Mouse (Mus musculus): ENCODE data around the gene Acsf3.

Acsf3 gene

GRCm38 (mm10) chr8:122850641-122851240 lies 75.5 kb downstream of the Acsf3 start:
- no peak for DNase-seq (ENCODE audit: low spot score in 2 of 2)

DNA sequence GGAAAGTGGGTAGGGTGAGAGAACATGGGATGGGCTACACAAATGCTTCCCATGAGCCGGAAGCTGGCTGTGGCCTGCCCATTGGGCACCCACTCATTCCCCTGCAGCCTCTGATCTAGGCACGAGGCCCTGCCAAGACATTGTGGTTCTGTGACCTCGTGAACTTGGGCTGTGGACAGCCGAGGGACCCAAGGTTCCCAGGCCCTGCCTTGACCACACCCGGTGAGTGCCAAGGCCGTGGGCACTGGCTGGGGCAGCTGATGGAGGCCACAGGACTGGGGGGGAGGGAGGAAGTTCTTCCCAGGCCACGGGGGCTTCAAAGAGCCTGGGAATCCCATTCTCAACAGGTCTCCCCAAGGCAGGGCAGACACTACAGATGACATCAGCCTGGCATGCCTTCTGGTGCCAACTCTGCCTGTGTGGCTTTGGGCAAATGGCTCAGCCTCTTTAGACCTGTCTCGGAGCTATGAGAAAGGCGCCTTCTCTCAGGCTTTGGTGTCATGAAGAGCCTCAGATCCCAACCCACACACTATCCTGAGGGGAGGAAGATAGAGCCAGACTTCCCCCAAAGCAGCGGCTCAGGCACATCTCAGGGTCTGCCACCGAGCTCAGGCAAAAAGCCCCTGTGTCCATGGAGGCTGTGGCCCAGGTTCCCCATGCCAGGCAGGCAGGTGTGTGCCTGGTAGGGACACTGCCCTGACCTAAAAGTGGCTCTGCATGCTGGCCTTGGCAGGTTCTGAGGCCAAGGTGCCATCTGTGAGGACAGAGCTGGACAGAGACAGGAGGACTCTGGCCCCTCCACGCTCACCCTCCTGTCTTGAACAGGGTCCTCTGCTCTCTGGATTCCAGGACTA lies 76.6 kb downstream of the Acsf3 start:
- DNase-seq (ENCODE audit: low spot score in 2 of 2): no peak

DNA sequence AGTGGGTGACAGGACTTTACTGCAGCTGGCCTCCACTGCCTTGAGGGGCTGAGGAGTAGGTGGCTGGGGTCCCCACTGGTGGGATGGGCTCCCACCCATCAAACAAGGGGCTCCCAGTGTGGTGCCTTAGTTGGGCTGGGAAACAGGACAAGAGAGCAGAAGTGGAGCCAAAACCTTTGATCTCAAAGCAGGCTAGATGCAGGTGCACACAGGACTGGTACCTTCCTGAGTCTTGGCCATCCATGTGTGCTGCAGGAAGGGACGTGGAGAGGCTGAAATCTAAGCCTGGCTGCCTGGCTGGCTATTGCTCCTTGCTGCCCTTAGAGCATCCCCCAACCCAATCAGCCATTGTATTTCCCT lies 77.2 kb downstream of the Acsf3 start:
- DNase-seq (ENCODE audit: low spot score in 2 of 2): no peak

DNA sequence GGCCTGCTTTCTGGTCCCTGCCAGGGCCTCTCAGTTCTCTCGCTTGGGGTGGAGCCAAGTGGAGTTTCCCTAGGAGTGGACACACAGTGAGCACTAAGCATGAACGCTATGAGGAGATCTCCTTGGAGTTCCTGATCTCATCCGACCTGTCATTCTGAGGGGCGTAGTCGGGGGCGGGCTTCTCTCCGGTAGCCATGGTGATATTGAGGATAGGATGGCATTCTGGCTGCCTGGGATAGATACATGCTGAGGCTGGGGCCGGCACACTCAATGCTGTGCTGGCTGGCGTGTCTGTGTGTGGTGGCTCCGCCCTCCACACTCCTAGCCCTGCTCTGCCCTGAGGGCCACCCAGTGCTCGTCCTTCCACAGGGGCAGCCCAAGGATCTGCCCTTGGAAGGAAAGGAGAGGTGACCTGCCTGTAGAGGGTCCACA lies 78.1 kb downstream of the Acsf3 start:
- peak in 1 of 2 experiments; percentile 33 for DNase-seq (ENCODE audit: low spot score in 2 of 2)

DNA sequence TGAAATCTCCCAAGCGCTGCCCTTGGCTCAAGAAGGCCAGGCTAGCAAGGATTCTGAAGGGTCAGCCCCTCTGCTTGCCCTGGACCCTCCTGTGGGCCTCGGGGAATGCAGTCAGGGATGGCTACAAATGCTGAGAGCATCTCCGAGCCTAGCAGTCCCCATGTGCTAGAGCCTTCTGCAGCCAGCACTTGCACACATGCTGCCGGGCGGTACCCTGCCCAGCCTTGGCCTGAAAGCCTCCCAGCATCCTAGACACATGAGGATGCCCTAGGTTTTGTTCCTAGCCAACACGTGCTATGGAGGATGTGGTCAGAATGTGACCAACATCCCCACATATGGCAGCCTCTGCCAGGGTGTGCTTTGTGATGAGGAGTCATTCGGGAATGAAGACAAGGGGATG lies 79.1 kb downstream of the Acsf3 start:
- DNase-seq (ENCODE audit: low spot score in 2 of 2): no peak

- DNase-seq (ENCODE audit: low spot score in 2 of 2): no peak
Measured at GRCm38 (mm10) chr8:122855123-122855522, 79.8 kb downstream of the Acsf3 start.

- DNase-seq (ENCODE audit: low spot score in 2 of 2): no peak
Measured at GRCm38 (mm10) chr8:122856288-122856687, 81.0 kb downstream of the Acsf3 start.

DNA sequence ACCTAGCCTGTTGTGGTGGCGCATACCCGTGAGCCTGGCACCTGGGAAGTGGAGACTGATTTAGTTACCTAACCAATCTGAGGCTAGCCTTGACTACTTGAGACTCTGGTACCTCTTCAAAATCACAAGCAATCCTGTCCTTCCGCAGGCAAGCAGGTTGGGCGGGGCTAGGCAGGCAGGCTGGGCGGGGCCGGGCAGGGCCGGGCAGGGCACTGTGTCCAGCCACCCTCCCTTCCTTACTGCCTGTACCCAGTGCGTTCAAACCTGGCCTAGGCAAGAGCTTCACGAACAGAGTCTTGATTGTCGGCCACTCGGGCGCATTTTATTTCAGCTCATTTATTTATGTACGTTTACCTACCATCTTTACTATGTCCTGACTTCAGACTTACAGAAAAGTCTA lies 84.6 kb downstream of the Acsf3 start:
- no peak for DNase-seq (ENCODE audit: low spot score in 2 of 2)

DNA sequence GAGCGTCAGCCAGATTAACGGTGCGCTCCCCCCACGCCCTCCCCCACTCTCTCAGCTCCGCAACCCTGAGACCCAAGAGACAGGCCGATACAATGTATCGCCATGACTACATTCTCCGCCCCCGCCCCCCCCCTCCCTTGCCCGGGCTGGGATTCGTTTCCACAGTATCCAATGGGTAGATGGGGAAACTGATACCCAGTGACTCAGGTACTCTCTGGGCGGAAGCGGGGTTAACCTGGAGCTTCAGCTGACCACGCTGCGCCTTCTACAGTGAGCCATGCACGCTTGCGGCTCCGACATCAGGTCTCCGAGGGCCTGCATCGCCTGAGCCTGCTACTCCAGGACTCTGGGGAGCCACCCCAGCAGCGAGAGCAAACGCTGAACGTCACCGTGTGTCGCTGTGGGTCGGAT lies 89.4 kb downstream of the Acsf3 start:
- DNase-seq (ENCODE audit: low spot score in 2 of 2): no peak

GRCm38 (mm10) chr8:122865441-122865840 lies 90.2 kb downstream of the Acsf3 start:
- no peak for DNase-seq (ENCODE audit: low spot score in 2 of 2)

GRCm38 (mm10) chr8:122866231-122866630 lies 90.9 kb downstream of the Acsf3 start:
- DNase-seq (ENCODE audit: low spot score in 2 of 2): no peak

All from frontal cortex, postnatal 10 days (tissue).